Mouse (Mus musculus) stomach, postnatal 0 days (tissue): ENCODE results near the gene Phgr1. TPM values are rescaled to one million over a fixed set of nuclear protein-coding genes. Genes with fewer than 3 reads are reported as not detected.

Source experiments
- ATAC-seq: fragments of 200-750 bp; cut with Nextera tagmentation; 2 replicates; pipeline ENCODE4 v1.8.0; 2017; ENCODE audit not compliant: low FRiP score, low TSS enrichment
- DNase-seq: peaks from one replicate; pipeline ENCODE4 v3.0.0-alpha.2; 2016; ENCODE audit warnings: low spot score
- H3K27ac ChIP-seq: fragments of 300-500 bp; sonication (generic); replicated peaks from 2 replicates; pipeline ENCODE4 v1.5.1; 2014; ENCODE audit warnings: mild to moderate bottlenecking, control low read depth
- H3K27me3 ChIP-seq: fragments of 300-500 bp; sonication (generic); 2 replicates; pipeline ENCODE4 v1.6.1; 2014; ENCODE audit warnings: low read length; ENCODE audit not compliant: control insufficient read depth, insufficient read depth
- H3K36me3 ChIP-seq: fragments of 300-500 bp; sonication (generic); 2 replicates; pipeline ENCODE4 v1.6.1; 2014; ENCODE audit warnings: low read length, mixed read lengths; ENCODE audit not compliant: control insufficient read depth, insufficient read depth
- H3K4me1 ChIP-seq: fragments of 300-500 bp; sonication (generic); replicated peaks from 2 replicates; pipeline ENCODE4 v1.6.1; 2014; ENCODE audit warnings: antibody characterized with exemption; ENCODE audit not compliant: control insufficient read depth, insufficient read depth
- H3K4me2 ChIP-seq: fragments of 300-500 bp; sonication (generic); replicated peaks from 2 replicates; pipeline ENCODE4 v1.6.1; 2014; ENCODE audit warnings: low read depth, mild to moderate bottlenecking, control low read depth, moderate library complexity
- H3K4me3 ChIP-seq: fragments of 300-500 bp; sonication (generic); 2 replicates; pipeline ENCODE4 v1.5.1; 2014; ENCODE audit warnings: low read depth, low read length, control low read depth
- H3K9ac ChIP-seq: fragments of 300-500 bp; sonication (generic); 2 replicates; pipeline ENCODE4 v1.6.1; 2014; ENCODE audit warnings: mild to moderate bottlenecking, low read length, control low read depth, mixed read lengths
- H3K9me3 ChIP-seq: fragments of 300-500 bp; sonication (generic); 2 replicates; pipeline ENCODE4 v1.6.1; 2016; ENCODE audit warnings: low read length; ENCODE audit not compliant: control insufficient read depth
- CTCF ChIP-seq: IDR thresholded peaks from 2 replicates; pipeline ENCODE4 v1.5.1; 2016; ENCODE audit warnings: antibody characterized with exemption, low read depth, mild to moderate bottlenecking, moderate library complexity
- EP300 ChIP-seq: optimal IDR thresholded peaks from 2 replicates; pipeline ENCODE3; 2016; ENCODE audit warnings: antibody characterized with exemption
- whole genome bisulfite sequencing: fragments of 180-500 bp; shearing (Covaris S2); extraction: QIAGEN DNeasy Blood & Tissue Kit; methylation state at CpG from one replicate; pipeline ENCODE4 v1.1.7; 2014; 5-methylcytosine and 5-hydroxymethylcytosine counted together
- polyA plus RNA-seq: library from polyadenylated mRNA; unstranded; fragments of >200 nt; fragmentation: Nextera tagmentation; extraction: Ambion mirVana; gene quantifications from 2 replicates; pipeline ENCODE4 v1.2.1, GENCODE M21; 2015

Gene Phgr1
- polyA plus RNA-seq, 1 experiment from 2014 or later, result 184 TPM

DNA sequence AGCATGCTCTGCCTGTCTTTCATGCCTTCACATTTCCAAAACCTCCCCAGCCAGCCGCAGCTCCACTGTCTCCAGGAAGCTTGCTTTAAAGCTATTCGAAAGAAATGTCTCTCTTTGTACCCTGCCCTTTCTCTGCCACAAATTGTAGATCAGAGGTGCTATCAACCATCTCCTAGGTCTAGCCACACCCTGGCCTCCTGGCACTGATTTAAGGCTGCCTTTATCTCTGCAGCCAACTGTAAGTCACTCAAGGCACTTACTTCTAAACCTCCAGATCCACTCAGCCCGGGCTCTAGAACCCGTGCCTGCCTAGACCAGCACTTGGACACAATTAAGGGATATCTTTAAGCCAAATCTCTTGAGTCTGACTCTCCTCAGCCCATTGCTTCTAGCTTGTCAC, 5.8 kb downstream of the Phgr1 start:
- no peak for DNase-seq
- 78% methylated on average over 4 of the region's 4 CpGs for WGBS
- H3K9ac ChIP-seq, result no peak overlapping the region
- no peak overlapping the region for H3K4me2 ChIP-seq
- no peak for TF ChIP-seq EP300
- TF ChIP-seq CTCF, result no peak
- no peaks in the 10 kb centered on the region for H3K9me3 ChIP-seq
- H3K36me3 ChIP-seq, result no peaks in the 10 kb centered on the region
- no peak overlapping the region for H3K4me3 ChIP-seq
- ATAC-seq, result no peak
- 0 out of 2 replicates have a peak, but pooled peaks cover 3% of the 10 kb centered on the region for H3K4me1 ChIP-seq
- no peaks in the 10 kb centered on the region for H3K27me3 ChIP-seq
- no peak overlapping the region for H3K27ac ChIP-seq

DNA sequence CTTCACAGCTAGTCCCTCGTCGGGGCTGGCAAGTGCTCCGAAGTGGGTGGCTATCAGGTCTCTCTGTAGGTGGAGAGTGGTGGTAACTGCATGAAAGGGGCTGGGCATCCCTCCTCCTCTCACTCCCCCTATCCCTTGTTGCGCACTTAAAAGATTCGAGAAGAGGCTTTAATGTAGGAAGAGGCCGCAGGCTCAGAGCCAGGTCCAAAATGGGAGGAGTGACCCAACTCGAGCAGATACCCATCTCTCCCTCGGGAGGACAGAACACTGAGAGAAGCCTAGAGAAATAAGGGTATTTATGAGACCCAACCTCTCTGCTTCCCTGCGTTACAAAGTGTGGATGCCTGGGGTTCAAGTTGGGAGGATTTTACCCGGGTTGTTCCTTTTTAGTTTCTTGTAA, 6.5 kb downstream of the Phgr1 start:
- H3K9me3 ChIP-seq, result no peaks in the 10 kb centered on the region
- 0 out of 2 replicates have a peak, but pooled peaks cover 3% of the 10 kb centered on the region for H3K4me1 ChIP-seq
- H3K4me3 ChIP-seq, result peak overlapping the region; percentile 23; the same call in 1 of the 2 replicates
- no peak for ATAC-seq
- DNase-seq, result no peak
- H3K27me3 ChIP-seq, result no peaks in the 10 kb centered on the region
- H3K27ac ChIP-seq, result no peak overlapping the region
- 12% methylated on average over 10 of the region's 10 CpGs for WGBS
- H3K4me2 ChIP-seq, result peak overlapping the region; percentile 51
- TF ChIP-seq CTCF, result no peak
- no peak for TF ChIP-seq EP300
- H3K36me3 ChIP-seq, result no peaks in the 10 kb centered on the region
- H3K9ac ChIP-seq, result no peak overlapping the region

DNA sequence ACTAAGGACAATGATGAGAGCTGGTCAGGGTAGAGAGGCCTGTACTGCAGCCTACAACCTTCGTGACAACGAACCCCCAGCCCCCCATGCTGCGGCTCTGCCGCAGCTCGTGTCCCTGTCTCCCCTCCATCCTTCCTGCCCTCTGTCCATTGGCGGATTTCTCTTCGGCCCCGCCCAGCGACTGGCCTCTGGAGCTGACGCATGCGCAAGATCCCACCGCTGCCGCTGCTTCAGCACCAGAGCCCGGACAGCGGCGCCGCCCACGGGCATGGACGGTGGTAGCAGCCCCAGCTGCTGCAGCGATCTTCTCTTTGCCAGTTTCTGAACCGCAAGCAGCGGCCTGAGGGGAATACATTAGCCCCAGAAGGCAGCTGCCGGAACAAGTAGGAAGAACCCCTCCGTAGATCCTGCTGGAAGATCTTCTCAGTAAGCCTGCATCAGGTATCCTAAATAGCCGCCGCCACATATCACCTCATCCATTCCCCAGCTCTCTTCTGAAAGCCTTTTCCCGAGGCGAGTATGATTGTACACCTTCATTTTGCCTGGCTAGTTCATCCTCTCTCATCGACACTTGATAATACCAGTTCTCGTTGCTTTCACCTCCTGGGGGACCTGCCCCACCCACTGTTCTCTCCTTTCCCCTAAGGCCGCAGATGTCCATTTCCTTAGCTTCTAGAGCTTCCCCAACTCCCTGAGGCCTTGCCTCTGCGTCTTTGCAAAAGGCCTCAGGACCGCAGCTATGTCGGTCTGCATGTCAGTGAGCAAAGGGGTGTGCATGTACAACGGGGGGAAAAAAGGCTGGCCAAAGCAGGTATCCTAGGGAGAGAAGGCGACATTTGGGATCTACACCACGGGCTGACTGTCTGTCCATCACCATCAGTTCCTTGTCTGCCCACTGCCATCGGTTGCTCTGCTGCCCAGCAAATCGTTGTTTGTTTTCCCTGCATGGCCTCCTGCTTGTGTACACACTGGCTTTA, 7.2 kb downstream of the Phgr1 start, which contains the start of gene Disp2:
TSS of gene Disp2 (plus strand) at position 216 of the 977 bp plus-strand sequence.
- WGBS, result 11% methylated on average over 39 of the region's 39 CpGs
- Histone ChIP-seq H3K4me1 (0 out of 2 replicates have a peak, but pooled peaks cover 3% of the 10 kb centered on the region), H3K4me3 (peak within 1 kb of the TSS; percentile 23; the same call in 1 of the 2 replicates), H3K4me2 (peak within 1 kb of the TSS; percentile 51), H3K27ac (no peak within 1 kb of the TSS), H3K27me3 (no peaks in the 10 kb centered on the region), H3K9me3 (no peaks in the 10 kb centered on the region), H3K9ac (no peak within 1 kb of the TSS), H3K36me3 (no peaks in the 10 kb centered on the region)
- DNase-seq, result peak; percentile 94
- ATAC-seq, result peak; percentile 84
- TF ChIP-seq EP300 (no peak), CTCF (peak; percentile 68)

DNA sequence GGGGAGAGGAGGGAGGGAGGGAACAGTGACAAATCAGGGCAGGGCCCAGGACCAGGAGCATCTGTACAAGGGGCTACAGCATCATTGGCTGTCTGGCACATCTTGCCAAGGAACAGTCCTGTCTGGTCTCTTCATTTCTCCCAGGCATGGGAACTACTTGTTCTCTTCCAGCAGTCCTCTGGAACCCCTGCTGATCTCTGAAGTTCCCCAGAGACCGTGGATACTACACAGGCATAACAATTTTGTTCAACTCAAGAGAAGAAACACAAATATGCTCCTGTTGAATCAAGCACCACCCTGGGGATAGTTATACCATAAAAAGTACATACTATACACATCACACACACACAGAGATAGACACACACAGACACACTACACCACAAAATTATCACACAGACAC, 8.5 kb downstream of the Phgr1 start:
- no peak overlapping the region for H3K4me3 ChIP-seq
- no peaks in the 10 kb centered on the region for H3K9me3 ChIP-seq
- DNase-seq, result no peak
- H3K27me3 ChIP-seq, result no peaks in the 10 kb centered on the region
- H3K4me2 ChIP-seq, result no peak overlapping the region
- H3K27ac ChIP-seq, result no peak overlapping the region
- ATAC-seq, result no peak
- H3K36me3 ChIP-seq, result no peaks in the 10 kb centered on the region
- 48% methylated on average over 1 of the region's 1 CpGs for WGBS
- TF ChIP-seq CTCF (no peak), EP300 (no peak)
- H3K4me1 ChIP-seq, result 0 out of 2 replicates have a peak, but pooled peaks cover 3% of the 10 kb centered on the region
- no peak overlapping the region for H3K9ac ChIP-seq

DNA sequence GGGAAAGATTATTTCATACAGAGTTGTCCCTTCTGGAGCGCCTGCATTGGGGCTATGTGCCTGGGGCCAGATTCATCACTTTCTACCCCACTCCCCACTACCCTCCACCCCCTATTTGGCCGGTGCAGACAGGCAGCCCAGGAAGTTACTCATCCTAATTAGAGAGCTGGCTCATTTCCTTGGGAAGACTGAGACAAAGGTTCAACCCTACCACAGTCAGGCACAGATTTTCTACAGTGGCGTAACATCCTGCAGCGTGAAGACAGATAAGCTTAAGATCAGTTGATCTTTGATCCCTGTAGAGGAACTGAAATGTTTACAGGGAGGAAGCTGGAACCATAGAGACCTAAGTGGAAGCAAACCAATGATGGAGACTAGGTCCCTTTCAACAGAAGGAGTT, 9.7 kb downstream of the Phgr1 start:
- Histone ChIP-seq H3K9ac (no peak overlapping the region), H3K27ac (no peak overlapping the region), H3K36me3 (no peaks in the 10 kb centered on the region), H3K4me3 (no peak overlapping the region), H3K27me3 (no peaks in the 10 kb centered on the region), H3K4me2 (no peak overlapping the region), H3K4me1 (0 out of 2 replicates have a peak, but pooled peaks cover 3% of the 10 kb centered on the region), H3K9me3 (no peaks in the 10 kb centered on the region)
- DNase-seq (no peak), ATAC-seq (no peak)
- no peak for TF ChIP-seq EP300
- no peak for TF ChIP-seq CTCF
- WGBS, result 63% methylated on average over 4 of the region's 4 CpGs

DNA sequence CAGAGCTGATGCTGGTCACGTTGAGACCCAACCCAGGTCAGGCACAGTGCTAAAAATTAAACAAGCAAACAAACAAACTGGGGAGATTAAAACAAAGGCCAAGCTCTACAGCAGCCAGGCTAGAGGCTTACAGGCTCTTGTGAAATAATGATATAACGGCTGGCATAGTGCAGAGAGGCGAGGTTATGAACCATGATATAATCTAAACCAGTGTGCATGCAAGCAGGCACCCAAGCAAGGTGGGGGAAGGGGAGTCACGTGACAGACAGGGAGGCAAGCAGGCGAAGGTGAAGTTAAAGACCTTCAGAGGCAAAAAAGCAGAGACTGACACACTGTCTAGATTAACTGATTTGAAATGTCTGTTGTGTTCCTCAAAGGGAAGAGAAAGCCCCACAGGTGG, 10.5 kb downstream of the Phgr1 start:
- no peak overlapping the region for H3K9ac ChIP-seq
- H3K4me1 ChIP-seq, result 0 out of 2 replicates have a peak, but pooled peaks cover 3% of the 10 kb centered on the region
- DNase-seq, result no peak
- TF ChIP-seq EP300 (no peak), CTCF (no peak)
- no peak overlapping the region for H3K27ac ChIP-seq
- no peak for ATAC-seq
- 48% methylated on average over 5 of the region's 5 CpGs for WGBS
- H3K4me2 ChIP-seq, result no peak overlapping the region
- no peak overlapping the region for H3K4me3 ChIP-seq
- no peaks in the 10 kb centered on the region for H3K36me3 ChIP-seq
- H3K27me3 ChIP-seq, result no peaks in the 10 kb centered on the region
- H3K9me3 ChIP-seq, result no peaks in the 10 kb centered on the region
